In genomic region chr16:91898850-91899848, GRCm38 (mm10) we compare ENCODE assay signal across 8 mouse cellular contexts.
A peak's percentile ranks its signal among the peaks of the same experiment; 100 is the strongest.
DNase-seq lines count a peak whose midpoint lies in the region; ATAC-seq and TF ChIP-seq lines count a peak whose summit lies in the region.

No protein-coding gene starts in this region.

- H3K4me3 ChIP-seq in lung, adult 2 months (replicated peaks; ENCODE audit: extremely low read depth, low read depth, low read length) = no peak overlapping the region
- no peak overlapping the region for H3K4me3 ChIP-seq in neural tube, embryonic 14.5 days (ENCODE audit: low read depth, low read length)

- TF ChIP-seq POLR2A in lung, adult 2 months (IDR thresholded peaks at IDR 0.05; ENCODE audit: borderline replicate concordance, extremely low read depth, low read depth, low read length) = no peak

- H3K4me1 ChIP-seq in lung, adult 2 months (ENCODE audit: control insufficient read depth, insufficient read depth, low read length) = no peaks in the 10 kb centered on the region
- 0 out of 2 replicates have a peak, but pooled peaks cover 4% of the 10 kb centered on the region for H3K4me1 ChIP-seq in neural tube, embryonic 14.5 days (ENCODE audit: control insufficient read depth, insufficient read depth, low read length)

- H3K36me3 ChIP-seq in neural tube, embryonic 14.5 days (ENCODE audit: control insufficient read depth, insufficient read depth, low read length) = peaks cover 13% of the 10 kb centered on the region

- no peak overlapping the region for H3K9ac ChIP-seq in neural tube, embryonic 14.5 days (replicated peaks; ENCODE audit: low read depth, low read length)

- no peak overlapping the region for H3K4me2 ChIP-seq in neural tube, embryonic 14.5 days (ENCODE audit: low read depth, low read length)

- no peak for TF ChIP-seq CTCF in lung, adult 2 months (IDR thresholded peaks at IDR 0.05; ENCODE audit: insufficient read depth, low read length)

- peak; percentile 96 for ATAC-seq in granulocyte monocyte progenitor cell, adult 5-6 weeks (replicated peaks; ENCODE audit: poor library complexity, severe bottlenecking)
- ATAC-seq in neural tube, embryonic 14.5 days (ENCODE audit: low read depth) = peak; percentile 54; the same call in 1 of the 2 replicates
- no peak for ATAC-seq in activated CD4-positive, CD25-positive, alpha-beta regulatory T cell, adult 4 months

- DNase-seq in lung, adult 18-20 months = peak; percentile 34 to 45
- DNase-seq in lung, adult 2 months = no peak
- peak; percentile 71 to 76 for DNase-seq in cerebellum, postnatal 14 days
- no peak for DNase-seq in adrenal gland, postnatal 10 days
- no peak for DNase-seq in spleen, postnatal 10 days (ENCODE audit: low spot score in 2 of 2)

- H3K9me3 ChIP-seq in neural tube, embryonic 14.5 days (ENCODE audit: control insufficient read depth, low read length) = no peaks in the 10 kb centered on the region

- WGBS in lung, adult 2 months = 54% methylated on average over 22 of the region's 22 CpGs
- 58% methylated on average over 22 of the region's 22 CpGs for WGBS in neural tube, embryonic 14.5 days

- no peaks in the 10 kb centered on the region for H3K27me3 ChIP-seq in neural tube, embryonic 14.5 days (ENCODE audit: control insufficient read depth, insufficient read depth, low read length)

- 0 out of 2 replicates have a peak overlapping the region, but pooled peaks have one; percentile 2 for H3K27ac ChIP-seq in neural tube, embryonic 14.5 days (ENCODE audit: low read depth, low read length)

Comparison
In these comparisons a context has a peak if more than half of its experiments do, and no peak if none do; other contexts are left out.
1. DNase-seq: peak in lung, adult 18-20 months (2 of 2) and cerebellum, postnatal 14 days (2 of 2); none in lung, adult 2 months (single experiment), adrenal gland, postnatal 10 days (single experiment) and spleen, postnatal 10 days (0 of 2).